Mouse (Mus musculus) hindbrain, embryonic 12.5 days (tissue): ENCODE results near the gene Fam241a. TPM values are rescaled to one million over a fixed set of nuclear protein-coding genes. Genes with fewer than 3 reads are reported as not detected.

Experiments
- ATAC-seq: fragments of 200-750 bp; cut with Nextera tagmentation; 2 replicates; pipeline ENCODE4 v1.8.0; 2017; ENCODE audit warnings: moderate TSS enrichment; ENCODE audit not compliant: low FRiP score
- H3K27ac ChIP-seq: fragments of 300-500 bp; sonication (generic); 2 replicates; pipeline ENCODE4 v1.5.1; 2016; ENCODE audit warnings: mild to moderate bottlenecking
- H3K27me3 ChIP-seq: fragments of 300-500 bp; sonication (generic); 2 replicates; pipeline ENCODE4 v1.6.1; 2016; ENCODE audit warnings: mild to moderate bottlenecking
- H3K36me3 ChIP-seq: fragments of 300-500 bp; sonication (generic); 2 replicates; pipeline ENCODE4 v1.6.1; 2016; ENCODE audit warnings: mild to moderate bottlenecking
- H3K4me1 ChIP-seq: fragments of 300-500 bp; sonication (generic); 2 replicates; pipeline ENCODE4 v1.6.1; 2016
- H3K4me2 ChIP-seq: fragments of 300-500 bp; sonication (generic); replicated peaks from 2 replicates; pipeline ENCODE4 v1.6.1; 2016; ENCODE audit warnings: mild to moderate bottlenecking
- H3K4me3 ChIP-seq: fragments of 300-500 bp; sonication (generic); 2 replicates; pipeline ENCODE4 v1.5.1; 2016; ENCODE audit warnings: mild to moderate bottlenecking
- H3K9ac ChIP-seq: fragments of 300-500 bp; sonication (generic); 2 replicates; pipeline ENCODE4 v1.6.1; 2016; ENCODE audit warnings: mild to moderate bottlenecking, moderate library complexity
- H3K9me3 ChIP-seq: fragments of 300-500 bp; sonication (generic); replicated peaks from 2 replicates; pipeline ENCODE4 v1.6.1; 2016; ENCODE audit warnings: mild to moderate bottlenecking
- WGBS: fragments of 180-500 bp; shearing (Covaris S2); methylation state at CpG from one replicate; pipeline ENCODE4 v1.1.7; 2016; 5-methylcytosine and 5-hydroxymethylcytosine counted together
- polyA plus RNA-seq: library from polyadenylated mRNA; unstranded; fragments of >200 nt; fragmentation: Nextera tagmentation; extraction: Ambion mirVana; gene quantifications from 2 replicates; pipeline ENCODE4 v1.2.1, GENCODE M21; 2016

Gene Fam241a
- polyA plus RNA-seq, 1 experiment from 2014 or later: 12.0 TPM

DNA sequence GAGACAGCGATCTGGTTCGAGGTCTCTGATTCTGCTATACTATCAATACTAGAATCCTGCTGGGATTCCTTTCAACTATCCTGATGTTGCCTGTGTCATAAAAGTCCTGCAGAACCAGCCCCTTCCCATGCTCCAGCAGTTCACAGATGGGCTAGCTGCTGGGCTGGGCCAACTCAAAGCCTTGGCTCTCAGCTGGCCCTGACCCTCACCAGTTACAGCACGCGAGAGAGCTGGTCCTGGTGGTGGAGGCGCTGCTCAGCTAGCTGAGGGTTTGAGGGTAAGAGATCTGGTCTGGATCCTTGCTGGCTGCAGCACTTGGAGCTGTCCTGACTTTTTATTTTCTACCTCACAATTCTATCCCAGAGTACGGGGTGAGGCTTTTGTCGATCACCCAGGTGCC lies 69.6 kb downstream of the Fam241a start:
- Histone ChIP-seq H3K9ac (no peak overlapping the region), H3K27me3 (no peaks in the 10 kb centered on the region), H3K4me3 (no peak overlapping the region), H3K9me3 (no peaks in the 10 kb centered on the region), H3K4me2 (no peak overlapping the region), H3K4me1 (peaks cover 9% of the 10 kb centered on the region), H3K27ac (peak overlapping the region; percentile 66; the same call in 1 of the 2 replicates), H3K36me3 (peaks cover 7% of the 10 kb centered on the region)
- 85% methylated on average over 7 of the region's 7 CpGs for WGBS
- ATAC-seq: no peak

DNA sequence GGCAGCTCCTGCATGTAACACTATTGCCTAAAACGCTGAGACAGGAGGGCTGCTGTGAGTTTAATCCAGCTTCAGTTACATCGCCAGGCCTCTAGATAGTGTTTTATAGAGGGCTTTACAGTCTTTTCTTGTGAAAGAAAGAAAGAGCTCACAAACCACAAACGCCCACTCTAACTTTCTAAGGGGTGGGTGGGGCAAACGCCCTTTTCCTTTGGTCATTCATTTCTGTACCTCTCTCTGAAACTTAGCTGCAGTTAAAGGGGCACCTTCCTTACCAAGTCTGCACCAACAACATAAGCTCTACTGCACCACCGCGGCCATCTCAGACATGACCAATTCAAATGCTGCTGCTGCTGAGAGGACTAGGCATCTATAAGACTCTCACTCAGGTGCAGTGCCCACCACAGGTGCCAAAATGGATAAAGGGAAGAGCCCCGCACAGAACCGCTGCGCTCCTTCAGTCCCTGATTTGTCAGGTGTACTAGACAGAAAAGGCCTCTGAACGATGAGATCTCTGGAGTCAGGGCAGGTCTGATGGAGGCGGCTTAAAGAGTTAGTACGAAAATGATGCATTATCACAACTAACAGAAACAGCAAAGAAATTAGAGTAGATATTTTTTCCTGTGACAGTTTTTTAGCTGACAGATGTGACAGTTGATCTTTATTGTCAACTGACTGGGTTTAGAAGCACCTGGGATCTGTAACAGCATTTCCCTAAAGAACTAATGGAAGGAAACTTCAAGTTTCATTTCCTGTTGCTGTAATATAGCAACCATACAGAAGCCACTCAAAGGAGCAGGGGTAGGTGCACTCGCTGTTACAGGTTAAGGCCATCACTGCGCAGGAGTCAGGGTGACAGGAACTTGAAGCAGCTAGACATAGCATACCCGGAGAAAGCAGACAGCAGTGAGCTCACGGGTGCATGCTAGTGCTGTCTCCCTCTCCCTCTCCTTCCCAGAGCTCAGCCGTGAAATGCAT lies 71.9 kb downstream of the Fam241a start:
- ATAC-seq: no peak
- H3K36me3 ChIP-seq: peaks cover 23% of the 10 kb centered on the region
- no peak overlapping the region for H3K4me3 ChIP-seq
- H3K9me3 ChIP-seq: no peaks in the 10 kb centered on the region
- WGBS: 82% methylated on average over 17 of the region's 17 CpGs
- no peak overlapping the region for H3K4me2 ChIP-seq
- no peak overlapping the region for H3K9ac ChIP-seq
- H3K4me1 ChIP-seq: peaks cover 9% of the 10 kb centered on the region
- H3K27me3 ChIP-seq: no peaks in the 10 kb centered on the region
- no peak overlapping the region for H3K27ac ChIP-seq

DNA sequence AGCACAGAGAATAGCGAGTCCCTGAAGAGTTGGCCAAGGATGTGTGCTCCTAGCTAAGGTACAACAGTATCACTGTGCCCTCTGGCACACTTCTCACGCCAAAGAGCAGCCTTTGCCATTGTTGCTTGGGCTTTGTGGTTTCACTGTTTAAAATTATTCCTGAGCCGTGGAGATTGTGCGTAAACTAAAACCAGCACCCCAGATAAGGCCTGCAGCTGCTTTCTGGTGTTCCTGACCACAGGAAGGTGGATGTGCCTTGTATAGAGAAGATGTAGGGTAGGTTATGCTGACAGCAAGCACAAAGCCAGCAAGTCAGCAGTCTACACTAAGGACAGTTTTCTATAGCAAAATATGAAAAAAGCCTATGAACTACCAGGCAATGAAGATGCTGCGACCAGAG lies 74.9 kb downstream of the Fam241a start:
- Histone ChIP-seq H3K4me3 (no peak overlapping the region), H3K9ac (no peak overlapping the region), H3K9me3 (no peaks in the 10 kb centered on the region), H3K27me3 (no peaks in the 10 kb centered on the region), H3K4me2 (no peak overlapping the region), H3K4me1 (peaks cover 6% of the 10 kb centered on the region), H3K36me3 (peaks cover 31% of the 10 kb centered on the region), H3K27ac (no peak overlapping the region)
- 88% methylated on average over 5 of the region's 5 CpGs for WGBS
- no peak for ATAC-seq

DNA sequence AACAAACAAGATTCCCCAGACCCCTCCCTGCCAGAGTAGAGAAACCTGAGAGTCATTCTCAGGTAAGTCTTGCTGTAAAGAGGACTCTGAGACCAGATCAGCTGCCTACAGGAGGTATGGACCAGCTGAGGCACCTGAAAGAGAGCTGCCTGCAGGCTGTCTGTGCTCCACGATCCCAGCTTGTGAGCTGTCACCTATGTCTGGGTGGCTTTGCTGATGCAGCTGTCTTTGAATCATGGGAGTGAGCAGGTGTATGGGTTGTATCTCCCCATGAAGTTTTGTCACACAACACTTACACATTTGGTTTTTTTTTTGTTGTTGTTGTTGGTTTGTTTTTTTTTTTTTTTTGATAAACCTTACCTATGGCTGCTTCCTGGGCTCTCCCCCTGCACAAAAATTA lies 75.7 kb downstream of the Fam241a start:
- no peak overlapping the region for H3K4me2 ChIP-seq
- peaks cover 33% of the 10 kb centered on the region for H3K36me3 ChIP-seq
- H3K9ac ChIP-seq: no peak overlapping the region
- H3K9me3 ChIP-seq: no peaks in the 10 kb centered on the region
- 96% methylated on average over 1 of the region's 1 CpGs for WGBS
- H3K4me3 ChIP-seq: no peak overlapping the region
- no peaks in the 10 kb centered on the region for H3K27me3 ChIP-seq
- ATAC-seq: no peak
- H3K27ac ChIP-seq: no peak overlapping the region
- peaks cover 6% of the 10 kb centered on the region for H3K4me1 ChIP-seq

Other genes starting within 250 kb of the Fam241a start
- 1.5 and 1.6 TPM in 2 replicates for gene Alpk1, start 115.8 kb downstream of the Fam241a start, polyA plus RNA-seq
- 3.4 and 3.7 TPM in 2 replicates for gene Tifa, start 106.5 kb downstream of the Fam241a start, polyA plus RNA-seq
- 80.8 and 83.8 TPM in 2 replicates for gene Ap1ar, start 58.8 kb downstream of the Fam241a start, polyA plus RNA-seq